Mouse (Mus musculus) liver (tissue): ENCODE data around the gene Aprt.

Experiments used
- DNase-seq: peaks from one replicate; pipeline ENCODE4 v3.0.0-alpha.2; 2020; ENCODE audit warnings: mixed read lengths

Aprt gene

DNA sequence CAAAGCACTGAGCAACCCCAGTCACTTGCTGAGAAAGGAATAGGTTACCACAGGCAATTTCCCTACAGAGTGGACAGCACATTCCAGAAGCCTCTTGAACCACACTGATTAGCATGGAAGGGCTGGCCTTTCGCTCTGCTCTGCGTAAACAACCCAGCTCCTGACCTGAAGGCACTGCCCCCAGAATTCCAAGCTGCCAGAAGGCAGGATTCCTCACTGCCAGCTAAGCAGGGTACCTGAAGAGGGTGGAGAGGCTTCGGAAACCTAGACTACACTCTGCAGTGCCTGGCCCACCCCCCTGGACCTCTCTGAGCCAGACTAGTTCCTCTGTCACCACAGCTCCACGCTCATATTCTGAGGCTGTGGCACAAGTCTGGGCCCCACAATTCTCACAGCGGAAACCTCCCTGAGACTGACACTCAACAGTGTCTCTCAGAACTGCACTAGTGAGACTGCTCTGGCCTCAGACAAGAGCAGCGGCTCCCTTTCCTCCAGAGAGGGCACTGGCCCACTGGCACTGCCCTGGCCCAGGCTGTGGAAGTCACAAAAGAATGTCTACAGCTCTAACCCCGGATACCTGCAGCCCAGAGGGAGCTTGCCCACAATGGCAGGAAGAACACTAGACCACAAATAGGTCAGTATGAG lies 50.1 kb downstream of the Aprt start:
- no peak for DNase-seq

DNA sequence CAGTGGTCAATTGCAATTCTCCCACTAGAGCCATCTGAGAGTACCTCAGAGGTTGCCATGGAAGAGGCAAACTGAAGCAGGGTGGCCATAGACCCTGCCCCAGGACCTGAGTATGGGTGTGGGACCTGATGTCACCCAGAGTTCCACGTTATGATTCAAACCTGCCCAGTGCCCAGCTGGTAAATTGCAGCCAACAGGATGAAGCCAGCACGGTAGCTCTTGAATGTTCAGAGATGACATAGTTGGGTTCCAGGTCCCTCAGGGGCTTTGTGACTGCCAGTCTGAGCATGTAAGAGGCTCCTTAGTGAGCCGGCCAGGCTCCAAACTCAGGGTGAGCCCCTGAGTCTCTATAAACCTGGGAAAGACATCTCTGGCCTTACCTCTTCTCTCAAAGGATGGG lies 50.6 kb downstream of the Aprt start:
- DNase-seq = no peak

DNA sequence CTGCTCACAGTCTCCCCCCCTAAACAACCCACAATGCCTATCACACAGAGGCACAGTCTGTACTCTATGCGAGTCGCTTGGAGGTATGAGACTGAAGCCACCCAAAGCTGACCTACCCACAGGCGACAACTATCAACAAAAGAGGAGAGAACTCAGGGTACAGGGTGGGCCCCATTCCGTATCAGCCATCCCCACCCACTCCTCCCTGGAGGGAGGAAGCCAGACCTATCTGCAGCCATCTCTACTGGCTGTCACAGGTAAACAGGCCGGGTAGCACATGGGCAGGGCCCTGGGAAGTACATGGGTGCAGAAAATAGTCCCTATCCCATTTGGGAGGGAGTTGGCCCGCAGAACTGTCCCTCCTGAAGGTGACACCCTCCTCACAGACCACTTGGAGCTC lies 51.7 kb downstream of the Aprt start:
- DNase-seq = peak; percentile 76
